ENCODE assay signal across 2 mouse cellular contexts in the genomic region with DNA sequence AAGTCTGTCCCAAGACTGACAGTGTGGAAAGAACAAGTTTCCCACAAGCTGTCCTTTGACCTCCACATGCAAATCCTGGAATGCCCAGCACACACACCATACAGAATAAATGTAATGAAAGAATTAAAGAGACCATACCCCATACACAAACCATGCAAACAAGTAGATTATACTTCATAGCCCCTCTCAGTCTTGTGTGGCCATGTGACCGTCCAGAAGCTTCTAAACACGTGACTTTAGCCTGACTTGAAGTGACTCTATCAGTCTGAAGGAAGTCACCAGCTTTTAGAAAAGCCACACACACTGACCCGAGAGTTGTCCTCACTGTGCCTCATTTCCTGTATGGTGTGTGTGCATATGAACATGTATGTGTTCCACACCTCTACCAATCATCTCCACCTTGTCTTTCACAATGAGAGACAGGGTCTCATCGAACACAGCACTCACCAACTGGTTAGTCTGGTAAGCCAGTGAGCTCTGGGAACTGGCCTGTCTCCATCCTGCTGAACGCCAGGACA.
TF ChIP-seq lines count a peak whose summit lies in the region.

No protein-coding gene starts in this region.

TF ChIP-seq in CH12.LX, 34 proteins besides CTCF, POLR2A, EP300 and RAD21:
- TF ChIP-seq POLR2AphosphoS2 (IDR thresholded peaks at IDR 0.05; ENCODE audit: low read depth, low read length) = peak; percentile 48; the same call in 1 of the 2 replicates
- no peak for TF ChIP-seq CHD2 (IDR thresholded peaks at IDR 0.05; ENCODE audit: low read length)
- peak; percentile 40 for TF ChIP-seq USF1 (IDR thresholded peaks at IDR 0.05; ENCODE audit: low read depth, low read length)
- no peak for TF ChIP-seq CHD1 (IDR thresholded peaks at IDR 0.05; ENCODE audit: low read depth, low read length)
- peak; percentile 64; the same call in 1 of the 2 replicates for TF ChIP-seq BHLHE40 (IDR thresholded peaks at IDR 0.05; ENCODE audit: low read depth, low read length)
- no peak for TF ChIP-seq RCOR1 (conservative IDR thresholded peaks at IDR 0.05; ENCODE audit: low read depth, low read length)
- peak; percentile 53; the same call in 1 of the 2 replicates for TF ChIP-seq USF2 (conservative IDR thresholded peaks at IDR 0.05; ENCODE audit: low read depth, low read length)
- TF ChIP-seq MAX (IDR thresholded peaks at IDR 0.05; ENCODE audit: low read length) = peak; percentile 53
- TF ChIP-seq ZKSCAN1 (IDR thresholded peaks at IDR 0.05; ENCODE audit: borderline replicate concordance, low read depth, low read length) = no peak
- no peak for TF ChIP-seq SIN3A (IDR thresholded peaks at IDR 0.05; ENCODE audit: low read length)
- TF ChIP-seq GABPA (IDR thresholded peaks at IDR 0.05; ENCODE audit: insufficient replicate concordance, low read depth, low read length) = no peak
- TF ChIP-seq HCFC1 (IDR thresholded peaks at IDR 0.05; ENCODE audit: low read depth, low read length) = no peak
- no peak for TF ChIP-seq SMC3 (IDR thresholded peaks at IDR 0.05; ENCODE audit: low read depth, low read length)
TF ChIP-seq in CH12.LX: peak in this region for 5.

TF ChIP-seq in myocyte, 11 proteins besides CTCF, POLR2A, EP300 and RAD21:
- TF ChIP-seq SRF (IDR thresholded peaks at IDR 0.05; ENCODE audit: control insufficient read depth, insufficient read length, low read depth) (no peak), POLR2AphosphoS2 (IDR thresholded peaks at IDR 0.05; ENCODE audit: insufficient read length, low read depth) (peak; percentile 53)
